Mouse (Mus musculus) liver, embryonic 13.5 days (tissue): ENCODE measurements around the gene Pf4. TPM values are rescaled to one million over a fixed set of nuclear protein-coding genes. Genes with fewer than 3 reads are reported as not detected.

Experiments used
- ATAC-seq: fragments of 200-750 bp; cut with Nextera tagmentation; 2 replicates; pipeline ENCODE4 v1.8.0; 2017; ENCODE audit warnings: low read depth, mild to moderate bottlenecking, moderate number of reproducible peaks, moderate library complexity
- DNase-seq: peaks from one replicate; pipeline ENCODE4 v3.0.0; 2022
- H3K27ac ChIP-seq: fragments of 300-500 bp; sonication (generic); 2 replicates; pipeline ENCODE4 v1.5.1; 2015; ENCODE audit warnings: moderate library complexity, mild to moderate bottlenecking, inconsistent platforms
- H3K27me3 ChIP-seq: fragments of 300-500 bp; sonication (generic); 2 replicates; pipeline ENCODE4 v1.6.1; 2015; ENCODE audit warnings: mild to moderate bottlenecking, inconsistent platforms
- H3K36me3 ChIP-seq: fragments of 300-500 bp; sonication (generic); 2 replicates; pipeline ENCODE4 v1.6.1; 2015; ENCODE audit warnings: mild to moderate bottlenecking, inconsistent platforms
- H3K4me1 ChIP-seq: fragments of 300-500 bp; sonication (generic); replicated peaks from 2 replicates; pipeline ENCODE4 v1.6.1; 2015; ENCODE audit warnings: inconsistent platforms
- H3K4me2 ChIP-seq: fragments of 300-500 bp; sonication (generic); 2 replicates; pipeline ENCODE4 v1.6.1; 2015; ENCODE audit warnings: inconsistent platforms, mild to moderate bottlenecking, moderate library complexity
- H3K4me3 ChIP-seq: fragments of 300-500 bp; sonication (generic); replicated peaks from 2 replicates; pipeline ENCODE4 v1.5.1; 2015; ENCODE audit warnings: mild to moderate bottlenecking, inconsistent platforms
- H3K9ac ChIP-seq: fragments of 300-500 bp; sonication (generic); 2 replicates; pipeline ENCODE4 v1.6.1; 2015; ENCODE audit warnings: mild to moderate bottlenecking, inconsistent platforms
- H3K9me3 ChIP-seq: fragments of 300-500 bp; sonication (generic); replicated peaks from 2 replicates; pipeline ENCODE4 v1.6.1; 2016; ENCODE audit warnings: inconsistent platforms
- WGBS: fragments of 180-500 bp; shearing (Covaris S2); methylation state at CpG from one replicate; pipeline ENCODE4 v1.1.7; 2015; ENCODE audit not compliant: insufficient replicate concordance; 5-methylcytosine and 5-hydroxymethylcytosine counted together
- polyA plus RNA-seq: library from polyadenylated mRNA; unstranded; fragments of >200 nt; fragmentation: Nextera tagmentation; extraction: Ambion mirVana; gene quantifications from 2 replicates; pipeline ENCODE4 v1.2.1, GENCODE M21; 2015

Gene Pf4
- 569 and 620 TPM in 2 replicates for polyA plus RNA-seq

GRCm38 (mm10) chr5:90771880-90772653 is at the start of gene Pf4:
Pf4 (plus strand) TSS chr5:90772435.
- Histone ChIP-seq H3K27ac (no peak within 1 kb of the TSS), H3K27me3 (no peaks in the 10 kb centered on the region), H3K36me3 (no peaks in the 10 kb centered on the region), H3K9ac (no peak within 1 kb of the TSS), H3K4me3 (0 out of 2 replicates have a peak within 1 kb of the TSS, but pooled peaks have one; percentile 8), H3K9me3 (no peaks in the 10 kb centered on the region), H3K4me2 (no peak within 1 kb of the TSS), H3K4me1 (0 out of 2 replicates have a peak, but pooled peaks cover 12% of the 10 kb centered on the region)
- ATAC-seq (peak; percentile 44; the same call in 1 of the 2 replicates), DNase-seq (no peak)
- 15% methylated on average over 16 of the region's 16 CpGs for WGBS

DNA sequence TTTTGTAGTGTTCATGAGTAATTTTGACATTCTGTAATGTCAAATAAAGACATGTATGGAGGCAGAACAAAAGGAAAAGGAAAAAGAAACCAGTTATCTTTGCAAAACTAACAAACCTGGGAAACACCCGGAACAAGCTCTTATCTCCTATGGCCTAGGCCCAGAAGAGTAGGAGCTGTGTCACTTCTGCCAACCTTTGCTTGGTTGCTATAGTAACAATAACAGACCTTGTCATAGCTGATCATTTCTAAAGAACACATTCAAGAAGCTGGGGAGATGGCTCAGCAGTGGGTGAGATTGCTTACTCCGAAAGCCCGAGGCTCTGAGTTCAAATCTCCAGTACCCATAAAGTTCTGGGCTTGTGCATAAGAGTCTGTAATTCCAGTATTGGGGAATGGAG is 49.6 kb upstream of the Pf4 start:
- Histone ChIP-seq H3K36me3 (no peaks in the 10 kb centered on the region), H3K9ac (no peak overlapping the region), H3K27me3 (no peaks in the 10 kb centered on the region), H3K27ac (no peak overlapping the region), H3K9me3 (no peaks in the 10 kb centered on the region), H3K4me2 (no peak overlapping the region), H3K4me1 (no peaks in the 10 kb centered on the region), H3K4me3 (no peak overlapping the region)
- ATAC-seq, result no peak
- 64% methylated on average over 3 of the region's 3 CpGs for WGBS
- no peak for DNase-seq

DNA sequence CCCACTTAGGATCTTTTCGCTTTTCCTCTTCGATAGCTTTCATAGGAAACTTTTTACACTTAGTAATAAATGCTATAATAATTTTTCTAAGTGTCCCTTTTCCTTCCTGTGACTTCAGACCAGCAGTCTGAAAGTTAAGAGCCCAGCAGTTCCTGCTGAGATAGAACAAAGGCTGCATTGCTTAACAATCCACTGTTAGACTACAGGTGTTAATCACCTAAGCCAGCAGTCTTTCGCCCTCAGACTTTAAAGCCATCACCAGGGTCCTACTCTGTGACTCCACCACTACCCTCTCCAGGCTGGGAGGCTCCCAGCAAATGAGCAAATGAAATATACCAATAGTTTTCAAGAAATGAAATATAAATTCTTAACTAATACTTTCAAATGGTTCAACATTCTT is 44.0 kb upstream of the Pf4 start:
- H3K36me3 ChIP-seq, result no peaks in the 10 kb centered on the region
- H3K27ac ChIP-seq, result no peak overlapping the region
- ATAC-seq (no peak), DNase-seq (no peak)
- H3K27me3 ChIP-seq, result no peaks in the 10 kb centered on the region
- no peaks in the 10 kb centered on the region for H3K9me3 ChIP-seq
- no peak overlapping the region for H3K4me2 ChIP-seq
- 63% methylated on average over 3 of the region's 3 CpGs for WGBS
- H3K4me1 ChIP-seq, result no peaks in the 10 kb centered on the region
- no peak overlapping the region for H3K4me3 ChIP-seq
- no peak overlapping the region for H3K9ac ChIP-seq

- no peaks in the 10 kb centered on the region for H3K36me3 ChIP-seq
- no peak overlapping the region for H3K4me2 ChIP-seq
- H3K9ac ChIP-seq, result no peak overlapping the region
- no peaks in the 10 kb centered on the region for H3K9me3 ChIP-seq
- H3K4me3 ChIP-seq, result no peak overlapping the region
- no peaks in the 10 kb centered on the region for H3K27me3 ChIP-seq
- DNase-seq, result no peak
- 48% methylated on average over 4 of the region's 4 CpGs for WGBS
- no peaks in the 10 kb centered on the region for H3K4me1 ChIP-seq
- ATAC-seq, result no peak
- no peak overlapping the region for H3K27ac ChIP-seq
Observed at GRCm38 (mm10) chr5:90731480-90731879, 40.8 kb upstream of the Pf4 start.

- H3K4me3 ChIP-seq, result no peak overlapping the region
- 15% methylated on average over 4 of the region's 4 CpGs for WGBS
- no peak overlapping the region for H3K4me2 ChIP-seq
- no peak overlapping the region for H3K27ac ChIP-seq
- no peak overlapping the region for H3K9ac ChIP-seq
- H3K36me3 ChIP-seq, result no peaks in the 10 kb centered on the region
- no peaks in the 10 kb centered on the region for H3K4me1 ChIP-seq
- H3K27me3 ChIP-seq, result no peaks in the 10 kb centered on the region
- ATAC-seq, result peak; percentile 39; the same call in 1 of the 2 replicates
- DNase-seq, result peak; percentile 15
- H3K9me3 ChIP-seq, result no peaks in the 10 kb centered on the region
Observed at GRCm38 (mm10) chr5:90742029-90742428, 30.2 kb upstream of the Pf4 start.

DNA sequence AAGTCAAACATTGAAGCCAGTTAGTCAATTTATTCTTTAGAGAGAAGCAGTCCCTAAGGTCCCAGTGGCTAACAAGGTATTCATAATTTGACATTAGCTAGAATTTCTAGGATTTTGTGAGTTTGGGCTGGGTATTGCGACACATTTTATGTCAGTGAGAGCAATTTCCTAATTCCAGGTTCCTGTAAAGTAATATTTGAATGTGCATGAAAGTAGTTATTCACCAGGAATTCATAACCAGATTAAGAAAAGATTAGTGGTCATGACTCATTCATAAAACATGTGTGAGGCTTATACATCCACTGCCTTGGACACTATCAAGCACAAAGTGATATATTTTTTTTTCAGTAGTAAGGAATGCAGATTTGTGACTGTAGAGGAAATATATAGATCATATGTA is 18.3 kb upstream of the Pf4 start:
- Histone ChIP-seq H3K9me3 (no peaks in the 10 kb centered on the region), H3K36me3 (no peaks in the 10 kb centered on the region), H3K4me2 (no peak overlapping the region), H3K4me1 (no peaks in the 10 kb centered on the region), H3K9ac (no peak overlapping the region), H3K4me3 (no peak overlapping the region), H3K27me3 (peaks cover 7% of the 10 kb centered on the region), H3K27ac (no peak overlapping the region)
- ATAC-seq (no peak), DNase-seq (no peak)
- 72% methylated on average over 1 of the region's 1 CpGs for WGBS

- 29% methylated on average over 5 of the region's 5 CpGs for WGBS
- no peak overlapping the region for H3K27ac ChIP-seq
- DNase-seq (no peak), ATAC-seq (no peak)
- no peak overlapping the region for H3K4me3 ChIP-seq
- no peak overlapping the region for H3K4me2 ChIP-seq
- H3K36me3 ChIP-seq, result no peaks in the 10 kb centered on the region
- no peaks in the 10 kb centered on the region for H3K9me3 ChIP-seq
- H3K9ac ChIP-seq, result no peak overlapping the region
- H3K27me3 ChIP-seq, result peaks cover 18% of the 10 kb centered on the region
- H3K4me1 ChIP-seq, result peaks cover 5% of the 10 kb centered on the region; the same call in 1 of the 2 replicates
Observed at GRCm38 (mm10) chr5:90758020-90758605, 14.1 kb upstream of the Pf4 start.

DNA sequence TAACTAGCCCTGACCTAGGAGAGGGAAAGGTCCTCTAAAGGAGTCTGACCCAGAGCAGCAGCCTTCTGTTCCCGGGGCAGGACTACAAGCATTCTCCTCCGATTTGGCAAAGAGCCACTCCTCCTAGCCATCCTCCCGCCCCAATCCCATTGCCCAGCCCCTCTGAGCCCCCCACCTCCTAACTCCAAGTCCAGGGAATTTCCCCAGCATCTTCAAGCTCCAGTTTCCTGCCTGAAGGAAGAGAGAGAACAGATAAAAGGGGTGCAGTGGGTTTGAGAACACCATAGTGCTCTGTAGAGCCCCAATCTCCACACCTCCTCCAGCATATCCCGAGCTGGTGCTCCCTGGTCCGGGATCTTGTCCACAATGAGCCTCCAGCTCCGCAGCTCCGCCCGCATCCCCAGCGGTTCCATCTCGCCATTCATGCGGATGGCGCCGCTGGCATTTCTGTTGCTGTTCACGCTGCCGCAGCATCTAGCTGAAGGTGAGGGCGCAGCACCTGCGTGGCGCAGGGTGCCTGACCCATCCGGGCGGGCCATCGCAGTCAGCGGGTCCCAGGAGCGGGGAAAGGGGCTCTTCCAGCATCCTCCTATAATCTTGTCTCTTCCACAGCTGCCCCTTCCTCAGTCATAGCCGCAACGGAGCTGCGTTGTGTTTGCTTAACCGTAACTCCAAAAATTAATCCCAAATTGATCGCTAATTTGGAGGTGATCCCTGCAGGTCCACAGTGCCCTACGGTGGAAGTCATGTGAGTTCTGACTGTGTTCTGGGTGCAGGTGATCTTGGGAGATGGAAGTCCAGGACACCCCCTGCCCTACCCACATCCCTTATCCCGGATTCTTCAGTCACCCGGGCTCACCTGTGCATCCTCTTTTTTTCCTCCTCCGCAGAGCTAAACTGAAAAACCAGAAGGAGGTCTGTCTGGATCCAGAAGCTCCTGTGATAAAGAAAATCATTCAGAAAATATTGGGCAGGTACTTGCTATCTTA is 12.9 kb upstream of the Pf4 start, which contains the start of gene Cxcl5:
TSS of gene Cxcl5 (plus strand) at position 284 of the 989 bp plus-strand sequence.
- Histone ChIP-seq H3K27ac (no peak within 1 kb of the TSS), H3K27me3 (peaks cover 18% of the 10 kb centered on the region), H3K4me2 (peak within 1 kb of the TSS; percentile 38; the same call in 1 of the 2 replicates), H3K36me3 (no peaks in the 10 kb centered on the region), H3K4me1 (peaks cover 5% of the 10 kb centered on the region; the same call in 1 of the 2 replicates), H3K4me3 (peak within 1 kb of the TSS; percentile 25; the same call in 1 of the 2 replicates), H3K9ac (no peak within 1 kb of the TSS), H3K9me3 (no peaks in the 10 kb centered on the region)
- WGBS, result 8% methylated on average over 32 of the region's 32 CpGs
- DNase-seq (no peak), ATAC-seq (no peak)

DNA sequence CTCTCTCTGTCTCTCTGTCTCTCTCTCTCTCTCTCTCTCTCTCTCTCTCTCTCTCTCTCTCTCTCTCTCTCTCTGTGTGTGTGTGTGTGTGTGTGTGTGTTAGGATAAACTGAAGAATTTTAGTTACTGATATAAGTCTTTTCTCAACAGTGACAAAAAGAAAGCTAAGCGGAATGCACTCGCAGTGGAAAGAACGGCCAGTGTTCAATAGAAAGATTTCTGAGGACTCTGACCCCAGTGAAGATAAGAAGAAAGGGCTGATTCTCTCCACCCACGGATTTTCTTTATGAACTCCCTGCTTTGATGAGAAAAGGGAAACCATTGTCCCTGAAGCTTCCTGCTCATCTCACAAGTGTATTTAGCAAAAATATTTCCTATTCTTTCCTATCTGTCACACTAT is 11.9 kb upstream of the Pf4 start:
- DNase-seq (no peak), ATAC-seq (no peak)
- no peak overlapping the region for H3K4me2 ChIP-seq
- peaks cover 5% of the 10 kb centered on the region; the same call in 1 of the 2 replicates for H3K4me1 ChIP-seq
- no peak overlapping the region for H3K4me3 ChIP-seq
- no peak overlapping the region for H3K9ac ChIP-seq
- H3K27ac ChIP-seq, result no peak overlapping the region
- no peaks in the 10 kb centered on the region for H3K36me3 ChIP-seq
- no peaks in the 10 kb centered on the region for H3K9me3 ChIP-seq
- WGBS, result 47% methylated on average over 4 of the region's 4 CpGs
- H3K27me3 ChIP-seq, result peaks cover 18% of the 10 kb centered on the region

GRCm38 (mm10) chr5:90760844-90761243 is 11.4 kb upstream of the Pf4 start:
- no peak for ATAC-seq
- no peaks in the 10 kb centered on the region for H3K9me3 ChIP-seq
- H3K9ac ChIP-seq, result no peak overlapping the region
- no peaks in the 10 kb centered on the region for H3K36me3 ChIP-seq
- no peak overlapping the region for H3K4me2 ChIP-seq
- H3K4me1 ChIP-seq, result peaks cover 5% of the 10 kb centered on the region; the same call in 1 of the 2 replicates
- 64% methylated on average over 2 of the region's 2 CpGs for WGBS
- DNase-seq, result no peak
- H3K4me3 ChIP-seq, result no peak overlapping the region
- H3K27me3 ChIP-seq, result peaks cover 18% of the 10 kb centered on the region
- H3K27ac ChIP-seq, result no peak overlapping the region

DNA sequence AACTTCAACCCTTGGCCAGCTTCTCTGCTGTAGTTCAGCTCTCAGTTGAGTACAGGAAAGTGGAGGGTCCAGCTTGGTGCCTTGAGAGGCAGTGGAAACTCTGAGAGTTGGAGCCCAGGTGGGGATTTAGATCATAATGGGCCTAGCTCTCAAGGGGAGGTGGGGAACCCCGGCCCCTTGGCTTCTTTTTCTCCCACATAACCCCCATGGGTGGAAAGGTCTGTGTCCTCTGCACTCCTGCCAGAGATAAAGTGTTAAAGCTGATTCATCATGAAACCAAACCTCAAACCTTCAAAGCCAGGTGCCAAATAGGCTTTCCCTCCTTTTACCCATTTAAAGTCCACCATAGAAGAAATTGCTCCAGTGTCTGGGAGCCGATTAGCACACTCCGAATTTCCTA is 10.4 kb upstream of the Pf4 start:
- Histone ChIP-seq H3K36me3 (no peaks in the 10 kb centered on the region), H3K9me3 (no peaks in the 10 kb centered on the region), H3K4me2 (no peak overlapping the region), H3K4me3 (no peak overlapping the region), H3K27ac (no peak overlapping the region), H3K9ac (no peak overlapping the region), H3K27me3 (peaks cover 18% of the 10 kb centered on the region), H3K4me1 (peaks cover 5% of the 10 kb centered on the region; the same call in 1 of the 2 replicates)
- ATAC-seq (no peak), DNase-seq (no peak)
- WGBS, result 57% methylated on average over 3 of the region's 3 CpGs
